ENCODE assay signal across 19 mouse cellular contexts in genomic region chr10:122519274-122519790, GRCm38 (mm10).
"Had no signal": no experiment of that assay in that cellular context is flagged by ENCODE, and none has a peak within 500 bp of the region (broad histone marks: within the 10 kb centered on the region; RNA-seq: fewer than 3 reads in every experiment).

No protein-coding gene starts in this region.

- H3K36me3 ChIP-seq: liver, embryonic 15.5 days had no signal

- H3K9ac ChIP-seq: liver, embryonic 15.5 days had no signal

- ATAC-seq: intestine, embryonic 16.5 days had no signal

- H3K27me3 ChIP-seq: liver, embryonic 15.5 days had no signal

- H3K4me2 ChIP-seq: liver, embryonic 11.5 days; liver, embryonic 15.5 days; midbrain, embryonic 11.5 days had no signal

- H3K27ac ChIP-seq: kidney, postnatal 0 days; layer of hippocampus, adult 2 months; liver, embryonic 15.5 days; stomach, postnatal 0 days had no signal

- H3K9me3 ChIP-seq: liver, embryonic 15.5 days had no signal

- H3K4me3 ChIP-seq: layer of hippocampus, adult 2 months; liver, embryonic 15.5 days had no signal

- DNase-seq: kidney, adult 2 months; kidney, postnatal 25 days; layer of hippocampus, adult 9-11 months; lung, adult 2 months; lung, postnatal 14 days; lung, postnatal 4 days; midbrain, embryonic 14.5 days; right cerebral cortex, adult 18-20 months; right cerebral cortex, postnatal 14 days; right cerebral cortex, postnatal 4 days; thymus, adult 2 months; thymus, postnatal 25 days had no signal
